Mouse (Mus musculus) bone marrow, adult 2 months (tissue): Measurements from ENCODE around the gene Ndrg4.

Experiments
- CTCF ChIP-seq: fragments of 200-500 bp; IDR thresholded peaks from 2 replicates; pipeline ENCODE4 v1.5.1; 2011; ENCODE audit warnings: low read length, control low read depth; ENCODE audit not compliant: control insufficient read depth, insufficient read depth
- POLR2A ChIP-seq: fragments of 200-500 bp; IDR thresholded peaks from 2 replicates; pipeline ENCODE4 v1.6.1; 2011; ENCODE audit warnings: low read depth, mild to moderate bottlenecking, control low read depth, low read length, borderline replicate concordance; ENCODE audit not compliant: control insufficient read depth

GRCm38 (mm10) chr8:95634063-95634340 is 42.8 kb upstream of the Ndrg4 start:
- TF ChIP-seq CTCF = no peak
- no peak for TF ChIP-seq POLR2A
